15 mouse cellular contexts compared by ENCODE assay signal in genomic region chr6:71029663-71030062, GRCm38 (mm10).
"Had no signal": no experiment of that assay in that cellular context is flagged by ENCODE, and none has a peak within 500 bp of the region (broad histone marks: within the 10 kb centered on the region; RNA-seq: fewer than 3 reads in every experiment).

No protein-coding gene starts in this region.

- DNase-seq: liver, postnatal 0 days; lung, adult 2 months; lung, postnatal 14 days; lung, postnatal 36 days; right cerebral cortex, postnatal 14 days; thymus, adult 2 months; thymus, postnatal 25 days; thymus, postnatal 4 days had no signal

- ATAC-seq: liver, postnatal 0 days; lung, postnatal 0 days; midbrain, embryonic 13.5 days; midbrain, embryonic 15.5 days had no signal

- H3K27me3 ChIP-seq: lung, embryonic 15.5 days; megakaryocyte, embryonic 14.5 days; midbrain, embryonic 13.5 days; midbrain, embryonic 15.5 days; neural tube, embryonic 12.5 days; stomach, embryonic 15.5 days had no signal
